ENCODE assay signal across 22 mouse cellular contexts in the genomic region with DNA sequence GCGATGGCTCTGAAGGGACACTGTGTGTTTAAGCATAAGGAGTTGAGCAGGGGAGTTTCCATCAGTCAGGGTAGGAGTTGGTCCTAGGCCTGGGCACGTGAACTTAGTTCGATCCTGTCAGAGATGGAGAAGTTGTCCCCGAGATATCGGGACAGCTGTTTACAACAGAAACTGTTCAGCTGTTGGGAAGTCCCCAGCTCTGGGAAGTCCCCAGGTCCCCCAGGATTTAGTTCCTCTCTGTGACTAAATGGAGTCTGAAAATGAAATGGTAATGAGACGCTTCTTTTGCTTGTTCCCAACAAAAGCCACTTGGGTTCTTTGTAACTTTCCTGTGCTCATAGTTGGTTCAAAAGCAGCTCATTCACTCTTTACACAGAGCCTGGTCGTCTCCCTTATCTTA. TPM values are rescaled to one million over a fixed set of nuclear protein-coding genes. Genes with fewer than 3 reads are reported as not detected.
A peak's percentile ranks its signal among the peaks of the same experiment; 100 is the strongest.
DNase-seq lines count a peak whose midpoint lies in the region; ATAC-seq and TF ChIP-seq lines count a peak whose summit lies in the region.
"Had no signal": no experiment of that assay in that cellular context is flagged by ENCODE, and none has a peak within 500 bp of the region (broad histone marks: within the 10 kb centered on the region; RNA-seq: fewer than 3 reads in every experiment).

No protein-coding gene starts in this region.

- TF ChIP-seq POLR2A in bone marrow macrophage, adult 2 months (IDR thresholded peaks at IDR 0.05; ENCODE audit: borderline replicate concordance, low read depth, low read length), result no peak
- no peak for TF ChIP-seq POLR2A in myocyte (IDR thresholded peaks at IDR 0.05; ENCODE audit: insufficient read length, low read depth)

- no peak overlapping the region for H3K9ac ChIP-seq in forebrain, embryonic 16.5 days (replicated peaks; ENCODE audit: low read depth, low read length)
- no peak overlapping the region for H3K9ac ChIP-seq in forebrain, embryonic 14.5 days (ENCODE audit: low read length)
- H3K9ac ChIP-seq: embryonic facial prominence, embryonic 13.5 days; forebrain, embryonic 15.5 days; heart, embryonic 13.5 days; hindbrain, embryonic 15.5 days; kidney, embryonic 15.5 days; limb, embryonic 12.5 days; liver, embryonic 12.5 days; midbrain, embryonic 12.5 days; stomach, embryonic 15.5 days had no signal

- no peak for TF ChIP-seq CTCF in bone marrow macrophage, adult 2 months (IDR thresholded peaks at IDR 0.05; ENCODE audit: low read depth, low read length)

- H3K27ac ChIP-seq in bone marrow macrophage, adult 2 months (ENCODE audit: insufficient read depth, low read depth, low read length), result peak overlapping the region; percentile 93
- H3K27ac ChIP-seq in forebrain, embryonic 16.5 days (ENCODE audit: low read length), result no peak overlapping the region
- H3K27ac ChIP-seq in hindbrain, embryonic 10.5 days, result no peak overlapping the region
- H3K27ac ChIP-seq in forebrain, embryonic 14.5 days (ENCODE audit: low read depth, low read length), result no peak overlapping the region
- H3K27ac ChIP-seq: embryonic facial prominence, embryonic 13.5 days; forebrain, embryonic 15.5 days; heart, embryonic 13.5 days; hindbrain, embryonic 15.5 days; kidney, embryonic 15.5 days; limb, embryonic 12.5 days; liver, embryonic 12.5 days; midbrain, embryonic 12.5 days; stomach, embryonic 15.5 days had no signal

- peak; percentile 59 to 65 for DNase-seq in spleen, postnatal 36 days (ENCODE audit: low spot score in 2 of 2)
- DNase-seq in spleen, postnatal 10 days (ENCODE audit: low spot score in 2 of 2), result no peak
- DNase-seq in hindbrain, embryonic 10.5 days (ENCODE audit: low spot score), result no peak
- no peak for DNase-seq in forebrain, embryonic 14.5 days (ENCODE audit: low spot score)
- DNase-seq: cerebellum, postnatal 14 days; heart, postnatal 36 days; lung, adult 2 months; right cerebral cortex, postnatal 4 days; thymus, adult 18-20 months had no signal

- H3K27me3 ChIP-seq in myocyte (ENCODE audit: control insufficient read depth, insufficient read depth, insufficient read length), result no peaks in the 10 kb centered on the region
- H3K27me3 ChIP-seq in forebrain, embryonic 16.5 days (replicated peaks; ENCODE audit: control insufficient read depth, insufficient read depth, low read length), result no peaks in the 10 kb centered on the region
- H3K27me3 ChIP-seq in hindbrain, embryonic 10.5 days (ENCODE audit: insufficient read depth, poor library complexity, severe bottlenecking), result no peaks in the 10 kb centered on the region
- H3K27me3 ChIP-seq in forebrain, embryonic 14.5 days (replicated peaks; ENCODE audit: control insufficient read depth, insufficient read depth, low read length), result no peaks in the 10 kb centered on the region
- H3K27me3 ChIP-seq: embryonic facial prominence, embryonic 13.5 days; forebrain, embryonic 15.5 days; heart, embryonic 13.5 days; hindbrain, embryonic 15.5 days; kidney, embryonic 15.5 days; limb, embryonic 12.5 days; liver, embryonic 12.5 days; midbrain, embryonic 12.5 days; stomach, embryonic 15.5 days had no signal

- no peaks in the 10 kb centered on the region for H3K36me3 ChIP-seq in myocyte (ENCODE audit: control insufficient read depth, insufficient read depth)
- no peaks in the 10 kb centered on the region for H3K36me3 ChIP-seq in forebrain, embryonic 16.5 days (ENCODE audit: control insufficient read depth, insufficient read depth)
- H3K36me3 ChIP-seq in hindbrain, embryonic 10.5 days, result peaks cover 14% of the 10 kb centered on the region
- no peaks in the 10 kb centered on the region for H3K36me3 ChIP-seq in forebrain, embryonic 14.5 days (ENCODE audit: control insufficient read depth, insufficient read depth, low read length)
- H3K36me3 ChIP-seq: forebrain, embryonic 15.5 days; hindbrain, embryonic 15.5 days; midbrain, embryonic 12.5 days; stomach, embryonic 15.5 days had no signal

- H3ac ChIP-seq in myocyte (ENCODE audit: control insufficient read depth, insufficient read length), result no peak overlapping the region

- no peaks in the 10 kb centered on the region for H3K79me2 ChIP-seq in myocyte (ENCODE audit: control insufficient read depth, insufficient read depth)

- ATAC-seq in forebrain, embryonic 16.5 days, result no peak
- no peak for ATAC-seq in forebrain, embryonic 14.5 days
- ATAC-seq: forebrain, embryonic 15.5 days; intestine, postnatal 0 days; liver, embryonic 12.5 days had no signal

- WGBS in forebrain, embryonic 16.5 days, result 80% methylated on average over 7 of the region's 7 CpGs
- WGBS in hindbrain, embryonic 10.5 days, result 82% methylated on average over 7 of the region's 7 CpGs
- 80% methylated on average over 7 of the region's 7 CpGs for WGBS in forebrain, embryonic 14.5 days

- H3K4me1 ChIP-seq in bone marrow macrophage, adult 2 months (ENCODE audit: control insufficient read depth, insufficient read depth, low read length), result peaks cover 26% of the 10 kb centered on the region
- peaks cover 9% of the 10 kb centered on the region for H3K4me1 ChIP-seq in forebrain, embryonic 16.5 days (replicated peaks; ENCODE audit: control insufficient read depth, insufficient read depth, low read length)
- peaks cover 10% of the 10 kb centered on the region for H3K4me1 ChIP-seq in hindbrain, embryonic 10.5 days (replicated peaks)
- no peaks in the 10 kb centered on the region for H3K4me1 ChIP-seq in forebrain, embryonic 14.5 days (ENCODE audit: control insufficient read depth, insufficient read depth, low read length)

- H3K4me2 ChIP-seq in myocyte (ENCODE audit: low read depth), result no peak overlapping the region
- H3K4me2 ChIP-seq in forebrain, embryonic 16.5 days (ENCODE audit: low read length), result no peak overlapping the region
- H3K4me2 ChIP-seq in forebrain, embryonic 14.5 days (ENCODE audit: low read length), result no peak overlapping the region
- H3K4me2 ChIP-seq: embryonic facial prominence, embryonic 13.5 days; forebrain, embryonic 15.5 days; heart, embryonic 13.5 days; hindbrain, embryonic 15.5 days; kidney, embryonic 15.5 days; limb, embryonic 12.5 days; liver, embryonic 12.5 days; midbrain, embryonic 12.5 days; stomach, embryonic 15.5 days had no signal

- H3K4me3 ChIP-seq in bone marrow macrophage, adult 2 months (ENCODE audit: insufficient read depth, low read length), result no peak overlapping the region
- H3K4me3 ChIP-seq in myocyte, result no peak overlapping the region
- no peak overlapping the region for H3K4me3 ChIP-seq in forebrain, embryonic 16.5 days (replicated peaks; ENCODE audit: low read length)
- H3K4me3 ChIP-seq in hindbrain, embryonic 10.5 days, result no peak overlapping the region
- no peak overlapping the region for H3K4me3 ChIP-seq in forebrain, embryonic 14.5 days (ENCODE audit: low read depth, low read length)
- H3K4me3 ChIP-seq: embryonic facial prominence, embryonic 13.5 days; forebrain, embryonic 15.5 days; heart, embryonic 13.5 days; hindbrain, embryonic 15.5 days; kidney, embryonic 15.5 days; limb, embryonic 12.5 days; liver, embryonic 12.5 days; midbrain, embryonic 12.5 days; stomach, embryonic 15.5 days had no signal

- H3K9me3 ChIP-seq in forebrain, embryonic 16.5 days (ENCODE audit: control insufficient read depth, low read length), result no peaks in the 10 kb centered on the region
- H3K9me3 ChIP-seq in hindbrain, embryonic 10.5 days, result no peaks in the 10 kb centered on the region
- H3K9me3 ChIP-seq in forebrain, embryonic 14.5 days (replicated peaks; ENCODE audit: control insufficient read depth, low read length), result no peaks in the 10 kb centered on the region
- H3K9me3 ChIP-seq: embryonic facial prominence, embryonic 13.5 days; forebrain, embryonic 15.5 days; heart, embryonic 13.5 days; hindbrain, embryonic 15.5 days; kidney, embryonic 15.5 days; limb, embryonic 12.5 days; liver, embryonic 12.5 days; midbrain, embryonic 12.5 days; stomach, embryonic 15.5 days had no signal

RNA-seq across cellular contexts. Expression of gene Bcat2, which starts 21.9 kb away (rescaled TPM):
- 87.0 and 93.0 TPM in 2 replicates for polyA plus RNA-seq in bone marrow macrophage, adult 2 months (2012; ENCODE audit: insufficient read depth, insufficient read length, missing spikeins)
- polyA plus RNA-seq in myocyte (2012; fragmentation: generic; extraction: Trizol), result 54.1 TPM
- polyA plus RNA-seq in forebrain, embryonic 16.5 days (2015; fragmentation: Nextera tagmentation; extraction: Ambion mirVana), result 24.2 and 24.5 TPM in 2 replicates
- 37.1 and 46.2 TPM in 2 replicates for polyA plus RNA-seq in hindbrain, embryonic 10.5 days (2016; fragmentation: Nextera tagmentation; extraction: Ambion mirVana)
- 19.6 and 20.1 TPM in 2 replicates for polyA plus RNA-seq in forebrain, embryonic 14.5 days (2014; fragmentation: Nextera tagmentation; extraction: Ambion mirVana)

RNA-seq across cellular contexts. Expression of gene Fgf21, which starts 23.4 kb away (rescaled TPM):
- polyA plus RNA-seq in bone marrow macrophage, adult 2 months (2012; ENCODE audit: insufficient read depth, insufficient read length, missing spikeins), result not detected in 2 replicates
- 486 TPM for polyA plus RNA-seq in myocyte (2012; fragmentation: generic; extraction: Trizol)
- polyA plus RNA-seq in forebrain, embryonic 16.5 days (2015; fragmentation: Nextera tagmentation; extraction: Ambion mirVana), result not detected in 2 replicates
- not detected in 2 replicates for polyA plus RNA-seq in hindbrain, embryonic 10.5 days (2016; fragmentation: Nextera tagmentation; extraction: Ambion mirVana)
- not detected in 2 replicates for polyA plus RNA-seq in forebrain, embryonic 14.5 days (2014; fragmentation: Nextera tagmentation; extraction: Ambion mirVana)
- polyA plus RNA-seq: forebrain, embryonic 15.5 days; heart, embryonic 13.5 days; hindbrain, embryonic 15.5 days; intestine, postnatal 0 days; limb, embryonic 12.5 days; liver, embryonic 12.5 days; lung, adult 2 months; midbrain, embryonic 12.5 days had no signal

RNA-seq across cellular contexts. Expression of gene Fut1, which starts 25.2 kb away (rescaled TPM):
- polyA plus RNA-seq in bone marrow macrophage, adult 2 months (2012; ENCODE audit: insufficient read depth, insufficient read length, missing spikeins), result not detected in 2 replicates
- 3.8 TPM for polyA plus RNA-seq in myocyte (2012; fragmentation: generic; extraction: Trizol)
- polyA plus RNA-seq in forebrain, embryonic 16.5 days (2015; fragmentation: Nextera tagmentation; extraction: Ambion mirVana), result not detected in 2 replicates
- 0.20 TPM in 1 of 2 replicates, not detected in the other for polyA plus RNA-seq in hindbrain, embryonic 10.5 days (2016; fragmentation: Nextera tagmentation; extraction: Ambion mirVana)
- polyA plus RNA-seq in forebrain, embryonic 14.5 days (2014; fragmentation: Nextera tagmentation; extraction: Ambion mirVana), result not detected in 2 replicates
- polyA plus RNA-seq: forebrain, embryonic 15.5 days; heart, embryonic 13.5 days; hindbrain, embryonic 15.5 days; limb, embryonic 12.5 days; midbrain, embryonic 12.5 days had no signal

RNA-seq across cellular contexts. Expression of gene Izumo1, which starts 29.7 kb away (rescaled TPM):
- polyA plus RNA-seq in bone marrow macrophage, adult 2 months (2012; ENCODE audit: insufficient read depth, insufficient read length, missing spikeins), result not detected in 2 replicates
- polyA plus RNA-seq in myocyte (2012; fragmentation: generic; extraction: Trizol), result not detected
- not detected in 2 replicates for polyA plus RNA-seq in forebrain, embryonic 16.5 days (2015; fragmentation: Nextera tagmentation; extraction: Ambion mirVana)
- 0.19 TPM in 1 of 2 replicates, not detected in the other for polyA plus RNA-seq in hindbrain, embryonic 10.5 days (2016; fragmentation: Nextera tagmentation; extraction: Ambion mirVana)
- not detected in 2 replicates for polyA plus RNA-seq in forebrain, embryonic 14.5 days (2014; fragmentation: Nextera tagmentation; extraction: Ambion mirVana)
- polyA plus RNA-seq: forebrain, embryonic 15.5 days had no signal

RNA-seq across cellular contexts. Expression of gene Rasip1, which starts 35.4 kb away (rescaled TPM):
- polyA plus RNA-seq in bone marrow macrophage, adult 2 months (2012; ENCODE audit: insufficient read depth, insufficient read length, missing spikeins), result 0.40 TPM in 1 of 2 replicates, not detected in the other
- 0.40 TPM for polyA plus RNA-seq in myocyte (2012; fragmentation: generic; extraction: Trizol)
- 13.5 and 15.1 TPM in 2 replicates for polyA plus RNA-seq in forebrain, embryonic 16.5 days (2015; fragmentation: Nextera tagmentation; extraction: Ambion mirVana)
- 6.4 and 9.3 TPM in 2 replicates for polyA plus RNA-seq in hindbrain, embryonic 10.5 days (2016; fragmentation: Nextera tagmentation; extraction: Ambion mirVana)
- polyA plus RNA-seq in forebrain, embryonic 14.5 days (2014; fragmentation: Nextera tagmentation; extraction: Ambion mirVana), result 7.3 and 9.7 TPM in 2 replicates

Comparison
In these comparisons a context has a peak if more than half of its experiments do, and no peak if none do; other contexts are left out.
1. DNase-seq: peak in spleen, postnatal 36 days (2 of 2); none in spleen, postnatal 10 days (0 of 2), hindbrain, embryonic 10.5 days (single experiment) and forebrain, embryonic 14.5 days (single experiment).
2. RNA of gene Fgf21, which starts 23.4 kb away (polyA plus RNA-seq): 486 TPM in myocyte (single experiment); not detected in bone marrow macrophage, adult 2 months, not detected in forebrain, embryonic 16.5 days, not detected in hindbrain, embryonic 10.5 days and not detected in forebrain, embryonic 14.5 days; every median in the first group is over 100 times any median in the second.